Mouse (Mus musculus): ENCODE measurements around the gene Olfr1076.
"Not testable (repeated sequence)": the region's sequence is repeated elsewhere in the genome, so short reads cannot be mapped to it uniquely, and the experiment has no call there.

The Olfr1076 gene

DNA sequence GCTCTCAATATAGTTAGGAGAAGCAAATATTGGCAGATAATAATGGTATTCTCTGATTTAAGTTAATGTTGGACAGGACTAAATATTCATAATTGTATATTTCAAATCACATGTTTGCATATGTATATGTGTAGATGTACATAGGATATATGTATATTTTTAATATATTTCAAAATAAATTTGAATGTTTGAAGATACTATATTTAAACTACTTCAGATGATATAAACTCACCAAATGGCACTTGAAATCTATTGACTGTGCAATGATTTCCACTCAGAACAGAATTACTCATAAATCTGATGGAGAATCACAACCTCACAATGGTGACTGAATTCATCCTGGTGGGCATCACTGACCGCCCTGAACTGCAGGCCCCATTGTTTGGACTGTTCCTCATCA lies at the start of gene Olfr1076:
Olfr1076 (plus strand) TSS at position 301 of the 400 bp plus-strand sequence.
- no peak for DNase-seq

DNA sequence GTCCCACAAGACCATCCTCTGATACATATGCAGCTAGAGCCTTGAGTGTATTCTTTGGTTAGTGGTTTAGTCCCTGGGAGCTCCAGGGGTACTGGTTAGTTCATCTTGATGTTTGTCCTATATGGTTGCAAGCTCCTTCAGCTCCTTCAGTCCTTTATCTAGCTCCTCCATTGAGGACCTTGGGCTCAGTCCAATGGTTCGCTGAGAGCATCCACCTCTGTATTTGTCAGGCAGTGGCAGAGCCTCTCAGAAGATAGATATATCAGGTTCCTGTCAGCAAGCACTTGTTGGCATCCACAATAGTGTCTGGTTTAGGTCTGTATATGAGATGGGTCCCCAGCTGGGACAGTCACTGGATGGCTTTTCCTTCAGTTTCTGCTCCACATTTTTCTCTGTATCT lies 47.8 kb upstream of the Olfr1076 start:
- no peak for DNase-seq

DNA sequence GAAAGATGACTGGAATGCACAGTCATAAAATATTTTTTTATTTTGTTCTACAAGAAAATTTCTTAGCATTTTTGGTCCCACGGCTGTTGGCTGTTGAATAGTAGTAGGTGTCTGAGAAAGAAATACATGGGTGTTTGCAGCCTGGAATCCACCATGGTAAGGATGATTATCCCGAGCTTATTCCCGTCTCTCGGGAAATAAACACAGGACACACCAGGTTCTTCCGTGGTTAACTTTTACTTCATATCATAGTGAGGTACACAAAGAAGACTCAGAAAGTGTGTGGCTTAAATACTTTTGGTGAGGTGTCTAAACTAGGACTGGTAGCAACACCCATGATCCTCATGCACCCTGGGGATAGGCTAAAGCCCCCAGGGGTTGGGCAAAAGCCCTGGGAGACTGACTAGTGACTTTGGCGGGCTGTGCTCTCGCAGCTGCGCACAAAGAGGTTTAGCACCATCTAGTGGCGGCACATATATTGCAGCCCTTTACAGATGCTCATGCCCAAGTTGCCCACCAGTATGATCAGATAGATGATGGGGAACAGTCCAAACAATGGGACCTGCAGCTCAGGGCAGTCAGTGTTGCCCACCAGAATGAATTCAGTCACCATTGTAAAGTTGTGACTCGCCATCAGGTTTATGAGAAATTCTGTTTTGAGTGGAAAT lies 43.7 kb upstream of the Olfr1076 start:
- peak; percentile 33 for DNase-seq

DNA sequence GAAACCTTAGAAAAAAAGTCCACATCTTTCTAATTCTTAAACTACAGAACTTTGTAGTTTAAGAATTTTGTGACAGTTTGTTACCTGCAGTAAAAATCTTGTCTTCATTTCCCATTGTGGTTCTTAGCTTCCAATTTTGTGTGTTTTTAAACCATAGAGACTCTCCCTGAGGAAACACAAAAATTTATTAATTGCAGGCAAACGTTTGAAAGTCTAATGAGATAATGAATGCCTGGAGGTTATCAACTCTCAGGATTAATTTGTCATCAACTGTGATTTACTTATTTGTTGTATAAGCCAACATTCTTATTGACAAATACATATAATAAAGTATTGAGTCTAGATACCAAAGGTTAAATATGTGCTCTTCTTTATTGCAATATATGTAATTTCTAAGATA lies 21.0 kb upstream of the Olfr1076 start, which contains the start of gene Olfr228:
Olfr228 (minus strand) TSS at position 101 of the 400 bp plus-strand sequence.
- no peak for DNase-seq

DNA sequence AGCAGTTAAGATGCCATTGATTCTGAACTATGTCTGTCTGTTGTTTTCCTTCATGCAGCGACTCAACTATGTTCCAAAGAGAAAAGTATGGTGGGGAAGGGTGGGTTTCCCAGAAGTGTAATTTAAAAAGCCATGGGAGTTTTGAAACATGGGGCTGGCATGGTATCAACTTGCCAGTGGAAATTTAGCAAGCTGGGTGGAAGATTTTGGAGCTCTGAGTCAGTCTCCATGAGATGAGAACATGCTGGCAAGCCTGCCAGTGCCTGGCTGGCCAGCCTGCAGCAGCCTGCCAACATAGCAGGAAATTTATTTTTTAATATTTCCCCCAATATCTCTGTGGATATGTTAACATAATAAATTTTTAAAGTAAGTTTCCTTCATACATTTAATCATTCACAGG lies 22.7 kb downstream of the Olfr1076 start:
- DNase-seq, result no peak

DNA sequence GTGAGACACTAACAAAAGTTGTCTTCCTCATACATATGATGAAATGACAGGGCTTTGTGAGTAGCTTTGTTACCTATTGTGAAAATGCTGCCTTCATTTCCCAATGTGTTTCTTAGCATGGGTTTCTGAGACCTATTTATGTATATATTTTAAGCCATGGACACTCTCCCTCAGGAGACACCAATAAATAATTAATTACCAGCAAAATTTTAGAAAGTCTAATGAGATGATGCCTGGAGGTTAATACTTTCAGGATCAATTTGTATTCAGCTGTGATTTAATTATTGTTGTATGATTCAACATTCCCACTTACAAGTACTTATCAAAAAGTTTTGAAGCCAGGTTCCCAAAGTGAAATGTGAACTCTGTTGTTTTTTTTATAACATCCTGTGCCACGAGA lies 34.1 kb downstream of the Olfr1076 start, which contains the start of gene Olfr1079:
Olfr1079 (minus strand) TSS at position 101 of the 400 bp plus-strand sequence.
- DNase-seq, result no peak

DNA sequence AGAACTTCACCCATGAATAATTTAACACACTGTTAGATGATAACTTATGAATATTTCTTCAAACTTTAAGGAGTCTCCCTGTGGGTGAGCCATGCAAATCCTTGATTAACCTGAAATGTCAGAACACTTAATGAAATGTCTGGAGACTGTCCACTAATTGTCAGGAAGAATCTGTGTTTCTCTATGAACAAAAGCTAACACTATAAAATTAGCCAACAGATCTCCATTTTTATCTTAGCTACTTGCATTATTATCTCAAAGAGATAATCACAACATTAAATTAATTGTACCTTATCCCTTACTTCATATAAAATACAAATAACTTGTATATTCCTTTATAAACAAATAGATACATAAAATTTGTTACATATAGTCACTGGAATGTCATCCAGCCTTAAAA lies 49.9 kb downstream of the Olfr1076 start, which contains the start of gene Olfr1080:
Olfr1080 (minus strand) TSS at position 101 of the 400 bp plus-strand sequence.
- DNase-seq, result not testable (repeated sequence)

Data from lung, postnatal 10 days (tissue).